Mouse (Mus musculus): ENCODE results near the gene Pip5k1a.
"Not testable (repeated sequence)": the region's sequence is repeated elsewhere in the genome, so short reads cannot be mapped to it uniquely, and the experiment has no call there.

Pip5k1a gene

GRCm38 (mm10) chr3:95112760-95113159 is 6.0 kb upstream of the Pip5k1a start:
- DNase-seq (ENCODE audit: low spot score in 2 of 2): no peak

GRCm38 (mm10) chr3:95110911-95111726 is 4.4 kb upstream of the Pip5k1a start, which contains the start of gene Vps72:
TSS of gene Vps72 (plus strand) at chr3:95111022.
- DNase-seq (ENCODE audit: low spot score in 2 of 2): peak; percentile 87 to 93

GRCm38 (mm10) chr3:95107898-95108297 is 1.2 kb upstream of the Pip5k1a start:
- no peak for DNase-seq (ENCODE audit: low spot score in 2 of 2)

- not testable (repeated sequence) for DNase-seq (ENCODE audit: low spot score in 2 of 2)
These were observed 578 bp upstream of the Pip5k1a start for GRCm38 (mm10) chr3:95107308-95107707.

GRCm38 (mm10) chr3:95105586-95106337 is 968 bp downstream of the Pip5k1a start:
- no peak for DNase-seq (ENCODE audit: low spot score in 2 of 2)

GRCm38 (mm10) chr3:95105121-95105520 is 1.6 kb downstream of the Pip5k1a start:
- no peak for DNase-seq (ENCODE audit: low spot score in 2 of 2)

- no peak for DNase-seq (ENCODE audit: low spot score in 2 of 2)
These were observed 5.9 kb downstream of the Pip5k1a start for GRCm38 (mm10) chr3:95100854-95101253.

- no peak for DNase-seq (ENCODE audit: low spot score in 2 of 2)
These were observed 18.7 kb downstream of the Pip5k1a start for GRCm38 (mm10) chr3:95088071-95088470.

GRCm38 (mm10) chr3:95071606-95072005 is 35.1 kb downstream of the Pip5k1a start:
- DNase-seq (ENCODE audit: low spot score in 2 of 2): no peak

GRCm38 (mm10) chr3:95066570-95066969 is 40.2 kb downstream of the Pip5k1a start:
- no peak for DNase-seq (ENCODE audit: low spot score in 2 of 2)

GRCm38 (mm10) chr3:95066095-95066494 is 40.6 kb downstream of the Pip5k1a start:
- DNase-seq (ENCODE audit: low spot score in 2 of 2): no peak

- no peak for DNase-seq (ENCODE audit: low spot score in 2 of 2)
These were observed 41.2 kb downstream of the Pip5k1a start for GRCm38 (mm10) chr3:95065553-95065952.

- no peak for DNase-seq (ENCODE audit: low spot score in 2 of 2)
These were observed 43.0 kb downstream of the Pip5k1a start for GRCm38 (mm10) chr3:95063741-95064140.

GRCm38 (mm10) chr3:95058078-95058477 is 48.7 kb downstream of the Pip5k1a start:
- DNase-seq (ENCODE audit: low spot score in 2 of 2): no peak

GRCm38 (mm10) chr3:95056275-95056674 is 50.5 kb downstream of the Pip5k1a start:
- peak; percentile 31 to 69 for DNase-seq (ENCODE audit: low spot score in 2 of 2)

GRCm38 (mm10) chr3:95054481-95055260 is 52.1 kb downstream of the Pip5k1a start:
- DNase-seq (ENCODE audit: low spot score in 2 of 2): peak in 1 of 2 experiments; percentile 60

- DNase-seq (ENCODE audit: low spot score in 2 of 2): peak; percentile 23 to 57
These were observed 53.0 kb downstream of the Pip5k1a start for GRCm38 (mm10) chr3:95053701-95054100.

GRCm38 (mm10) chr3:95052959-95053358 is 53.8 kb downstream of the Pip5k1a start:
- peak; percentile 33 to 71 for DNase-seq (ENCODE audit: low spot score in 2 of 2)

GRCm38 (mm10) chr3:95047914-95048313 is 58.8 kb downstream of the Pip5k1a start:
- no peak for DNase-seq (ENCODE audit: low spot score in 2 of 2)

- no peak for DNase-seq (ENCODE audit: low spot score in 2 of 2)
These were observed 60.2 kb downstream of the Pip5k1a start for GRCm38 (mm10) chr3:95046462-95047057.

- no peak for DNase-seq (ENCODE audit: low spot score in 2 of 2)
These were observed 63.5 kb downstream of the Pip5k1a start for GRCm38 (mm10) chr3:95043251-95043650.

- DNase-seq (ENCODE audit: low spot score in 2 of 2): no peak
These were observed 63.9 kb downstream of the Pip5k1a start for GRCm38 (mm10) chr3:95042838-95043229.
